Mouse (Mus musculus): ENCODE results near the gene Lsm11. TPM values are rescaled to one million over a fixed set of nuclear protein-coding genes. Genes with fewer than 3 reads are reported as not detected.

Gene Lsm11
- polyA plus RNA-seq, 1 experiment from 2014 or later: 2.3 TPM

GRCm38 (mm10) chr11:45927456-45927855 is 17.3 kb downstream of the Lsm11 start:
- H3K4me1 ChIP-seq (replicated peaks): 0 out of 2 replicates have a peak, but pooled peaks cover 5% of the 10 kb centered on the region
- 58% methylated on average over 5 of the region's 5 CpGs for WGBS (ENCODE audit: insufficient replicate concordance)
- H3K27ac ChIP-seq (replicated peaks): no peak overlapping the region

GRCm38 (mm10) chr11:45926640-45927082 is 18.1 kb downstream of the Lsm11 start:
- peak; percentile 80 for ATAC-seq (ENCODE audit: insufficient read depth)
- under 1% methylated on average over 9 of the region's 9 CpGs for WGBS (ENCODE audit: insufficient replicate concordance)

More at GRCm38 (mm10) chr11:45927456-45927855, 17.3 kb downstream of the Lsm11 start:
- 0 out of 2 replicates have a peak, but pooled peaks cover 6% of the 10 kb centered on the region for H3K36me3 ChIP-seq (replicated peaks)
- H3K27me3 ChIP-seq: peaks cover 5% of the 10 kb centered on the region; the same call in 1 of the 2 replicates
- H3K4me2 ChIP-seq: no peak overlapping the region
- no peak overlapping the region for H3K4me3 ChIP-seq (replicated peaks)
- no peak for ATAC-seq (ENCODE audit: insufficient read depth)
- no peaks in the 10 kb centered on the region for H3K9me3 ChIP-seq (replicated peaks)
- no peak overlapping the region for H3K9ac ChIP-seq

GRCm38 (mm10) chr11:45925436-45925835 is 19.3 kb downstream of the Lsm11 start:
- peaks cover 5% of the 10 kb centered on the region; the same call in 1 of the 2 replicates for H3K27me3 ChIP-seq
- no peak overlapping the region for H3K27ac ChIP-seq (replicated peaks)
- no peak overlapping the region for H3K4me3 ChIP-seq (replicated peaks)
- ATAC-seq (ENCODE audit: insufficient read depth): no peak
- peaks cover 11% of the 10 kb centered on the region; the same call in 1 of the 2 replicates for H3K4me1 ChIP-seq (replicated peaks)
- no peaks in the 10 kb centered on the region for H3K9me3 ChIP-seq (replicated peaks)
- 0 out of 2 replicates have a peak, but pooled peaks cover 4% of the 10 kb centered on the region for H3K36me3 ChIP-seq (replicated peaks)
- no peak overlapping the region for H3K9ac ChIP-seq
- H3K4me2 ChIP-seq: no peak overlapping the region
- WGBS (ENCODE audit: insufficient replicate concordance): 63% methylated on average over 6 of the region's 6 CpGs

More at GRCm38 (mm10) chr11:45926640-45927082, 18.1 kb downstream of the Lsm11 start:
- H3K4me1 ChIP-seq (replicated peaks): 0 out of 2 replicates have a peak, but pooled peaks cover 7% of the 10 kb centered on the region
- H3K27ac ChIP-seq (replicated peaks): no peak overlapping the region
- H3K4me2 ChIP-seq: peak overlapping the region; percentile 79
- peak overlapping the region; percentile 59; the same call in 1 of the 2 replicates for H3K9ac ChIP-seq
- 0 out of 2 replicates have a peak, but pooled peaks cover 4% of the 10 kb centered on the region for H3K36me3 ChIP-seq (replicated peaks)
- H3K9me3 ChIP-seq (replicated peaks): no peaks in the 10 kb centered on the region
- H3K27me3 ChIP-seq: peaks cover 5% of the 10 kb centered on the region; the same call in 1 of the 2 replicates
- peak overlapping the region; percentile 56 for H3K4me3 ChIP-seq (replicated peaks)

GRCm38 (mm10) chr11:45921480-45921898 is 23.2 kb downstream of the Lsm11 start:
- Histone ChIP-seq H3K27ac (replicated peaks) (no peak overlapping the region), H3K36me3 (replicated peaks) (no peaks in the 10 kb centered on the region), H3K4me2 (peak overlapping the region; percentile 27), H3K9me3 (replicated peaks) (no peaks in the 10 kb centered on the region), H3K4me1 (replicated peaks) (peaks cover 8% of the 10 kb centered on the region; the same call in 1 of the 2 replicates), H3K9ac (no peak overlapping the region), H3K4me3 (replicated peaks) (no peak overlapping the region), H3K27me3 (peaks cover 5% of the 10 kb centered on the region; the same call in 1 of the 2 replicates)
- WGBS (ENCODE audit: insufficient replicate concordance): 38% methylated on average over 10 of the region's 10 CpGs
- peak; percentile 28; the same call in 1 of the 2 replicates for ATAC-seq (ENCODE audit: insufficient read depth)

- Histone ChIP-seq H3K4me3 (replicated peaks) (no peak overlapping the region), H3K27me3 (peaks cover 1% of the 10 kb centered on the region; the same call in 1 of the 2 replicates), H3K4me1 (replicated peaks) (peaks cover 6% of the 10 kb centered on the region; the same call in 1 of the 2 replicates), H3K36me3 (replicated peaks) (no peaks in the 10 kb centered on the region), H3K9ac (no peak overlapping the region), H3K27ac (replicated peaks) (no peak overlapping the region), H3K4me2 (peak overlapping the region; percentile 27), H3K9me3 (replicated peaks) (no peaks in the 10 kb centered on the region)
- 52% methylated on average over 8 of the region's 8 CpGs for WGBS (ENCODE audit: insufficient replicate concordance)
- ATAC-seq (ENCODE audit: insufficient read depth): no peak
Observed at GRCm38 (mm10) chr11:45921026-45921425, 23.7 kb downstream of the Lsm11 start.

GRCm38 (mm10) chr11:45918836-45919235 is 25.9 kb downstream of the Lsm11 start:
- 65% methylated on average over 4 of the region's 4 CpGs for WGBS (ENCODE audit: insufficient replicate concordance)
- Histone ChIP-seq H3K4me1 (replicated peaks) (peaks cover 6% of the 10 kb centered on the region; the same call in 1 of the 2 replicates), H3K9ac (no peak overlapping the region), H3K27me3 (no peaks in the 10 kb centered on the region; the same call in 1 of the 2 replicates), H3K36me3 (replicated peaks) (no peaks in the 10 kb centered on the region), H3K9me3 (replicated peaks) (no peaks in the 10 kb centered on the region), H3K27ac (replicated peaks) (no peak overlapping the region), H3K4me2 (no peak overlapping the region), H3K4me3 (replicated peaks) (no peak overlapping the region)
- no peak for ATAC-seq (ENCODE audit: insufficient read depth)

GRCm38 (mm10) chr11:45918018-45918417 is 26.7 kb downstream of the Lsm11 start:
- no peak overlapping the region for H3K27ac ChIP-seq (replicated peaks)
- ATAC-seq (ENCODE audit: insufficient read depth): no peak

GRCm38 (mm10) chr11:45916196-45916595 is 28.5 kb downstream of the Lsm11 start:
- Histone ChIP-seq H3K4me1 (replicated peaks) (no peaks in the 10 kb centered on the region), H3K27ac (replicated peaks) (no peak overlapping the region), H3K9me3 (replicated peaks) (no peaks in the 10 kb centered on the region), H3K4me2 (no peak overlapping the region), H3K9ac (no peak overlapping the region), H3K4me3 (replicated peaks) (no peak overlapping the region), H3K36me3 (replicated peaks) (peaks cover 15% of the 10 kb centered on the region), H3K27me3 (no peaks in the 10 kb centered on the region)
- no peak for ATAC-seq (ENCODE audit: insufficient read depth)
- WGBS (ENCODE audit: insufficient replicate concordance): 80% methylated on average over 10 of the region's 10 CpGs

More at GRCm38 (mm10) chr11:45918018-45918417, 26.7 kb downstream of the Lsm11 start:
- H3K27me3 ChIP-seq: no peaks in the 10 kb centered on the region; the same call in 1 of the 2 replicates
- WGBS (ENCODE audit: insufficient replicate concordance): 79% methylated on average over 6 of the region's 6 CpGs
- peaks cover 6% of the 10 kb centered on the region; the same call in 1 of the 2 replicates for H3K4me1 ChIP-seq (replicated peaks)
- no peak overlapping the region for H3K9ac ChIP-seq
- no peak overlapping the region for H3K4me3 ChIP-seq (replicated peaks)
- no peaks in the 10 kb centered on the region for H3K36me3 ChIP-seq (replicated peaks)
- no peak overlapping the region for H3K4me2 ChIP-seq
- no peaks in the 10 kb centered on the region for H3K9me3 ChIP-seq (replicated peaks)

- H3K4me2 ChIP-seq: no peak overlapping the region
- H3K4me3 ChIP-seq (replicated peaks): no peak overlapping the region
- H3K27ac ChIP-seq (replicated peaks): no peak overlapping the region
- peaks cover 64% of the 10 kb centered on the region for H3K36me3 ChIP-seq (replicated peaks)
- H3K9ac ChIP-seq: no peak overlapping the region
- no peak for ATAC-seq (ENCODE audit: insufficient read depth)
- peaks cover 18% of the 10 kb centered on the region for H3K4me1 ChIP-seq (replicated peaks)
- no peaks in the 10 kb centered on the region for H3K27me3 ChIP-seq
- H3K9me3 ChIP-seq (replicated peaks): no peaks in the 10 kb centered on the region
- WGBS (ENCODE audit: insufficient replicate concordance): 92% methylated on average over 5 of the region's 5 CpGs
Observed at GRCm38 (mm10) chr11:45910701-45911100, 34.0 kb downstream of the Lsm11 start.

GRCm38 (mm10) chr11:45908894-45909293 is 35.8 kb downstream of the Lsm11 start:
- no peak overlapping the region for H3K9ac ChIP-seq
- H3K27me3 ChIP-seq: no peaks in the 10 kb centered on the region
- WGBS (ENCODE audit: insufficient replicate concordance): 89% methylated on average over 7 of the region's 7 CpGs
- H3K4me2 ChIP-seq: no peak overlapping the region
- no peak for ATAC-seq (ENCODE audit: insufficient read depth)
- H3K36me3 ChIP-seq (replicated peaks): peaks cover 71% of the 10 kb centered on the region
- no peak overlapping the region for H3K27ac ChIP-seq (replicated peaks)
- peaks cover 23% of the 10 kb centered on the region for H3K4me1 ChIP-seq (replicated peaks)
- no peak overlapping the region for H3K4me3 ChIP-seq (replicated peaks)
- H3K9me3 ChIP-seq (replicated peaks): no peaks in the 10 kb centered on the region

- Histone ChIP-seq H3K27ac (replicated peaks) (no peak overlapping the region), H3K4me3 (replicated peaks) (no peak overlapping the region), H3K9me3 (replicated peaks) (no peaks in the 10 kb centered on the region), H3K27me3 (no peaks in the 10 kb centered on the region), H3K9ac (no peak overlapping the region), H3K36me3 (replicated peaks) (peaks cover 79% of the 10 kb centered on the region), H3K4me2 (no peak overlapping the region), H3K4me1 (replicated peaks) (peaks cover 23% of the 10 kb centered on the region)
- WGBS (ENCODE audit: insufficient replicate concordance): 81% methylated on average over 7 of the region's 7 CpGs
- ATAC-seq (ENCODE audit: insufficient read depth): no peak
Observed at GRCm38 (mm10) chr11:45908070-45908469, 36.7 kb downstream of the Lsm11 start.

All from liver, embryonic 15.5 days (tissue).